Mouse (Mus musculus): ENCODE measurements around the gene Golm1.

GRCm38 (mm10) chr13:59675151-59676011, at the start of gene Golm1:
- TF ChIP-seq CTCF (IDR thresholded peaks at IDR 0.05) (peak; percentile 20; the same call in 1 of the 2 replicates), POLR2A (IDR thresholded peaks at IDR 0.05; ENCODE audit: insufficient read depth, low read depth, low read length) (0 out of 2 replicates have a peak, but pooled peaks have one; percentile 17)
